Mouse (Mus musculus): Measurements from ENCODE around the gene Kctd15.

Kctd15 gene

DNA sequence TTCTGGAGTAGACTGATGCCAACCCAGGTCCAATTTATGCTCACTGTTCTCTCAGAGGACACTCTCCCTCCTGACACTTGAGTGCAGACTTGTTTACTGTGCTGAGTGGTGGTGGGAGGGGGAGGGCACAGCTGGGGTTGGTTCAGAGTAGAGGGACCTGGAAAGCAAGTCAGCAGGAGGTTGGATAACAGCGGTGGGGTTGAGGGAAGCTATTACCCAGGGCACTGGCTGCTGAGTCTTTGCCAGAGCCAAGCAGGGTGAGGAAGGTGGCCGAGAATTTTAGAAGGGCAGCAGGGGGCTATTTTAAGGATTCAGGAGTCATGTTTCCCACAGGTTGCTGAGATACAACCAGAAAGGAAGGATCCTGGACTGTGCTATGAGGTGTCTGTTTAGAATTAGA lies 36.1 kb downstream of the Kctd15 start:
- DNase-seq (ENCODE audit: low spot score in 2 of 2): no peak

DNA sequence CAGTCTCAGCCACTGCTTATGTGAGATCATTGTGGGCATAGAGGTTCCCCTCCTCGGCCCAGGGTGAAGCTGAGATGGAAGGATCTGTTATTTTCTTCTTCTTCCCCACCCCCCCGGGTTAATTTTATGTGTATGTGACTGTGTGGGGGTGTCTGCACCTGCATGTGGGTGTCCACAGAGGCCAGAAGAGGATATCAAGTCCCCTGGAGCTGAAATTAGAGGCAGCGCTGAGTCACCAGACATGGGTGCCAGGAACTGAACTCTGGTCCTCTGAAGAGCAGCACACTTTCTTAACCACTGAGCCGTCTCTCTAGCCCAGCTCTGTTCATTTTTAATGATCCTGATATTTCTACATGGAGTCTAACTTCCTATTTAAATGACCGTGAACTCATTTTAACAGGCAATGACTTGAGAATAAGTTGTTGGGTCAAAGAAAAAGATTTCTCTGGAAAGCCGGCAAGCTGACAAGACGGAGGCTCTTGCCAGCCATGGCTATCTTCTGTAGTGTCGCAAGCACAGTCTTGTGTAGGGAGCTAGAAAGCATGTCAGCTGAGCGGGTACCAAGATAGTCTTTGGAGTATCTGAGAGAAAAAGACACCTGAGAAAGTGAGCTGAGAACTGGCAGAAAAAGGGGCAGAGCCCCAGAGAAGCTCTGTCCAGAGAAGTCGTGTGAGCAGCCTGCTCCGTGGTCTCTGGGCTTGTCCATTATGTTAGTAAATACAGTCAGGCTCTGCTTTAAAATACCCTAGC lies 38.2 kb downstream of the Kctd15 start:
- DNase-seq (ENCODE audit: low spot score in 2 of 2): no peak

DNA sequence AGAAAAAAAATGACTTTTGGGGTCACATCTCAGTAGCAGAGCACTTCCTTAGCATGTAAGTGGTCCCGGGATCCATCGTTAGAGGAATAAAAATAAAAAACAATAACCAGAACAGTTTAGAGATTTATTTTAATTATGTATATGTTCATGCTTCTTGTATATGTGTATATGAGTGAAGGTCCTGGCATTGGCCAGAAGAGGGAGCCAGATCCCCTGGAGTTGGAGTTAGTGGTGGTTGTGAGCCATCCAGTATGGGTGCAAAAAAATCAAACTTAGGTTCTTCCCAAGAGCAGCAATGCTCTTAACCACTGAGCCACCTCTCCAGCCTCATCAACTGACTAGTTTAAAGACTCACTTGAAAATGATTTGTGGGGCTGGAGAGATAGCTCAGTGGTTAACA lies 40.3 kb downstream of the Kctd15 start:
- DNase-seq (ENCODE audit: low spot score in 2 of 2): no peak

DNA sequence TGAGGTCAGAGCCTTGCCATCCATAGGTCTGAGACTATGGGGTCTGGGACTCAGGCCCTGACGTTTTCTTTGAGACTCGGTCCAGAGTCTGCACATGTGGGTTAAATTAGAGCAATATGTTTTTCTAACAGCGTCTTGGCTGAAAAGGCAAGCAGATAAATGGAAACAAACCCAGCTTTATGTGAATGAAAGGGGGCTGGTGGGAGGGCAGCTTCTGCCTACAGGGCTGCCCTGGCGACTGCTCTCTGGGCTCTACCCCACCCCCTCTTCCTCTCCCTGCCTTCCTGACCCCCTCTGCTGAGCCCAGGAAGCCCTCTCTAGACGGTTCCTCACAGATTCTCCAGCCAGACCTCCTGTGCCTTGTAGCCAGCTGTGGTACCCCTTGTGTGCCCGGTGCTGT lies 46.1 kb downstream of the Kctd15 start:
- DNase-seq (ENCODE audit: low spot score in 2 of 2): no peak

DNA sequence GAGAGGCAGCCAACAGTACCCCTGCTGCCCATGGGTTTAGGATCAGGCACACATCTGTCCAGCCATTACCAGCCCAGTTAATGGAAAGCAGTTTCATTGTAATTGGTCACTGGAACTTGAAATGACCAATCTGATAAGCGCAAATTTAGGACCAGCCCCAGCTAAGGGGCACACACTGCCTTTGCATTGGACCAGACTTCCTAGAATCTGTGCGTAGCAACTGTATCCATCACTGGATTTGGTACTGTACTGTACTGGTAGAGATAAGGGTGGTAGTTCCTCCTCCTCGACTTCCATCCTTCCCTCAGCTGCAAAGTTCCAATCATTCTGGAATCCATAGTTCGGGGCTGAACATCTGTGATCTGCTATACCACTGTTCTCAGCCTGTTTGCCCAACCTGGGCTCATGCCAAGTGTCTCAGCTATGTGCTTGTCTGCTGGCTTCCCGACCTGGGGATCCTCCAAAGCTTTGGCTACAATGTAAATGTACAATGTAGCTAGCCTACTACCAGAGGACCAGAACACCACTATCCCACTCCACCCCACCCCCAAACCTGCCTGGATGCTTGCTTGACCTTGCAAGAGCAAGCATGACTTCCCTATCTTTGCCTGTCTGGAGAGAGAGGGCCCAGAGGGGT lies 49.1 kb downstream of the Kctd15 start:
- DNase-seq (ENCODE audit: low spot score in 2 of 2): no peak

DNA sequence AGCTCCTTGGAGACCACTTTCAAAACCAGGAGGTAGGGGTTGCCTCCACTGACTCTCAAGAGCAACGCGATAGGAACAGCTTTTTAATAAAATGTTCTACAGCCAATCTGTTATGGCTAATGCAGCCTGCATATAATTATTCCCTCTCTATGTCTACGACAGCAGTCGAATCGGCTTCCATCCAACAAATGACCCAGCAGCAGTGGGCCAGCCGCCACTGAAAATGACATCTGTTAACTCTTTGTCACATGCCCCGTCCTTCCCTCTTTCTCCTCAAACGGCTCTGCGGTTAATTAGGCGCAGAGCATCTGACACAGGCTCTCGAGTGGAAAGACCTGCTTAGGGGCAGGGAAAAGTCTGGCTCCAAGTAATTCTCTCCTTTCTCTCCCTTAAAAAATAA lies 49.8 kb downstream of the Kctd15 start:
- no peak for DNase-seq (ENCODE audit: low spot score in 2 of 2)

DNA sequence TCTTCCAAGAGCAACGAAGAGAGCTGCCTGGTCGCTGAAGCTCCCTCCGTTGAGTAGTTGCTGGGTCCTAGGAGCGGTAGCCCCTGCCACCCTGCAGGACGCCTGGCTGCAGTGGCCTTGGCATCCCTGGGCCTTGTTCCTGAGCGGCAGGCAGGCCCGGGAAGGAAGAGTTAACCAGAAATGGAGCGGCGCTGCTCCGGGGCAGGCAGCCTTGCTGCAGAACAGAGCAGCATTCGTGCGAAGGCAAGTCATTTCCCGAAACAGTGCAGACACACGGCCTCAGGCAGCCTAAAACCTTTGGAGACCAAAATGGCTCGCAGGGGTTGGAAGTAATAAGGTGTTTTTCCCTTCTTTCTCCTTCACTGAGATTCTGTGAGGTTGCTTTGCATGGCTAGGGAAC lies 50.5 kb downstream of the Kctd15 start:
- DNase-seq (ENCODE audit: low spot score in 2 of 2): no peak

DNA sequence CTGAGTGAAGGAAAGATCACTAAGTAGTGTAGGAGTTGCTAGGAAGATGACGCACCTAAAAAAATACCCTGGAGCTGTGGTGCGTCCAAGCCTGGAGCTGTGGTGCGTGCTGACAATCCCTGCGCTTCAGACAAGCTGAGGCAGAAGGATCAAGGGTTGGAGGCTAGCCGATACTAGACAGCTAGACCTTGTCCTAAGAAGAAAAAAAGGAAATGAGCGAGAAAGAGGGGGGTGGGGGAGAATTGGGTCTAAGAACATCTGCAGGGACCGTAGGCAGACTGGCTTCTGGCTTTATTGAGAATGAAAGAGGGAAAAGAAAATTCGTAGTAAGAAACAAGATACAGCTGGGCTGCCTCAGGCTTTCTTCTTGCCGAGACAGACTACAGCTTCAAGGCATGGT lies 58.0 kb downstream of the Kctd15 start:
- no peak for DNase-seq (ENCODE audit: low spot score in 2 of 2)

DNA sequence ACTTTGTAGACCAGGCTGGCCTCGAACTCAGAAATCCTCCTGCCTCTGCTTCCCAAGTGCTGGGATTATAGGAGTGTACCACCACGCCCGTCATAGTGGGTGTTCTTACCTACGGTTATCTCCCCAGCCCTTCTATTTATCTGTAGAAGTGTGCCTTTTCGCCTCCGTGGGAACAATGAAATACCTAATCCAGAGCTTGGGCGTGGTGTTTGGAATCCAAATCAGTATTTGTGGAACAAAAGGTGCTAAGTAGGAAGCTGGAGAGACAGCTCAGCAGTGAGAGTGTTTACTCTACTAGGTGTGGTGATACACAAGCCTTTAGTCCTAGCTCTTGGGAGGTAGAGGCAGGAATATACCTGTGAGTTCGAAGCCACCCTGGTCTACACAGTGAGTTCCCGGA lies 58.5 kb downstream of the Kctd15 start:
- no peak for DNase-seq (ENCODE audit: low spot score in 2 of 2)

DNA sequence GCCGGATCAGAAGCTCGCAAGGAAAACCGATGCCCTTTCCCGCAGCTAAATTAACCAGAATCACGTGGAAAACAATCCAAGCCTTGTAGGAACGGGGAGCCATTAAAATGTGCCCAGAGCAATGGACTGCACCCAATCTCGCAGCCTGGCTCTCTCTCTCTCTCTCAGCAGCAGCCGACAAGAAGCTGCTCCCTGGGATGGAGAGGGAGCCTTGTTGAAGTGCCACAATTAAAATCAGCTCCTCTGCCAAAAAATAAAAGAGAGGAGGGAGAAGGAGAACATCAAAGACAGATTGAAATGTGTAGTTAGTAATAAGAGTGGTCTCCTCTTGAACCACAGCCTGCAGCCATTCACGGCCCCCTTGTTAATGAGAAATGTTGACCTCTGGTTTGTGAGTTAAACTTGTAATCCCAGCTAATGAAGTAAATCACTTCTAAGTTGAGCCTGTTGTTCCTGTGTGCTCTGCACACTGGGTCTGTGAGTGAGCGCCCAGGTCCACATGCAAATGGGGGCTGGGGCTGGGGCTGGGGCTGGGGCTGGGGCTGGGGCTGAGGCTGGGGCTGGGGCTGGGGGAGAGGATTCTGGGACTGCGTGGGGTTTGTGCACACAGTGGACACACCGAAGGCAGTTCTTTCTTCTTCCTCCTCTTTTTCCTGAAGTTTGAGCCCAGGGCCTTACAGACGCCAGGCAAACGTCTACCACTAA lies 59.8 kb downstream of the Kctd15 start:
- no peak for DNase-seq (ENCODE audit: low spot score in 2 of 2)

DNA sequence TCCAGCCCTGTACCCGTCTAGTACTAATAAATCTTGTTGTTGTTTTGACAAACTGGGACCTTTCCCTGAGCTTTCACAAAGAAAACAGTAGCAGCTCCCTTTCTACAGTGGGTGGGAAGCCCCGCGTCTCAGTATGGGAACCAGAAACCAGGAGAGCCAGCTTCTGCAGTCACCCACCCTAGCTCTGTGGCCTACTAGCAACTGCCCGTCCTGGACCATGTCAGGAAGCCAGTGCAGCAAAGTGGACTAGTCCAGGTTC lies 61.3 kb downstream of the Kctd15 start:
- no peak for DNase-seq (ENCODE audit: low spot score in 2 of 2)

DNA sequence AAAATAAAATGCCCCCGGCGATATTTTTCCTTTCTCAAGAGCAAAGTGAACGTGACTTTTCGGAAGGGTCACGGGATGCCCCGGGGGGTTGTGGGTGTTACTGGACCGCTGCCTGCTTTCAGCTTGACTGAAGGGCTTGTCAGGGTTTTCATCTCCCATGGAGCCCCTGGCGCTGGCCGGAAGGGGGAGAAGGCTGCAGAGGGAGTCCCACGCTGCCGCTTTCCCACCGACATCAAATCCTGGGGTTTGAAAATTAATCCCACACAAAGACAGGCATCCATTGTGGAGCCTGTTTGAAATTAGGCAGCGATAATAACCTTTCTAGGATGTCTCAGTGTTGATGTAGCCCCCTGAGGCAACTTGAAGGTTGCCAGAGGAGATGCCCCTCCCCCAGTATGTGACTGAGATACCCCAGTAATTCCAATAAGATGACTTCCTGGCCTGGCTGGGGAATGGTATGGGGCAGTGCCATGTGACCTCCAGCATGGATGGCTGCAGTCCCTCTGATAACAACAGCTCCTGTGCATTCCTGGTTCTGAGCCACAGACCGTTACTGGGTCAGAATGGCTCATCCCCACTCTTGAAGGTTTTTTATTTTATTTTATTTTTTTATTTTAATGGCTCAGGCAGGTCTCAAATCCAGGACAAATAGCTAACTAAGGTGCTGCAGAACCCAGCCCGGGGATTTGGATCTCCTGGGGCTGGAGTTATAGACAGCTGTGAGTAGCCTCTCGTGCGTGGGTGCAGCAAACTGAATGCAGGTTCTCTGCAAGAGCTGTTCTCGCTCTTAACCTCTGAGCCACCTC lies 61.8 kb downstream of the Kctd15 start:
- DNase-seq (ENCODE audit: low spot score in 2 of 2): no peak

DNA sequence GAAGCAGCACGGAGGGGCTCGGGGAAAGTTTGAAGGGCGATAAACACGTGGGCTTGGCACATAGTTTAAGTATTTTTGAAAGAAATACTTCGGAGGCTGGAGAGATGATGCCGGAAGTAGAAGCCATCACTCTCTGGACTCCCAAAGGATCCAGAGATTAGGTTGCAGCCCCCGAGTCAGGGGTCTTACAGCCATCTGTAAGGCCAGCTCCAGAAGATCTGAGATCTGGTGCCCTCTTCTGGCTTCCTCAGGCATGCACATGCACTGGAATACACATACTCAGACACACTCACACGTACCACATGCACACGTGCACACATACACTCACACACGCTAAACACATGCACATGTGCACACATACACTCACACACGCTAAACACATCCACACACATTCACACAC lies 65.8 kb downstream of the Kctd15 start:
- no peak for DNase-seq (ENCODE audit: low spot score in 2 of 2)
